Mouse (Mus musculus): ENCODE measurements around the gene Tmem239.

DNA sequence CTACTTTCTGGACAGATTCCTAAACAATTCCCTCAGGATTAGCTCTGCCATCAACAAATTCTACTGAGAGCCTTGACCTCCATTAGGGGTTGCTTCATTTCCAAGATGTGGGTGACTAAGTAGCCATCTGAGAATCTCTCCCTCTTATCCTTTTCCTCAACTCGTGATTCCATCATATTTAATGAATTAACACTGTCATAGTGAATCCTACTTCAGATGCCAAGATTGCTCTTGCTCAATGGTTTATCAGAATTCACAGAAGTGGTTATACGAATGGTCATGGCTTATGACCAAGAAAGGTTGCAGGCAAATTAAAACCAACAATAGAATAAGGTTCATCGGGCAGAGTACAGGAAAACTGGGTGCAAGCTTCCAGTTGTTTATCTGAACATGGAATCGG, 4.4 kb upstream of the Tmem239 start:
- TF ChIP-seq CTCF (IDR thresholded peaks at IDR 0.05; ENCODE audit: low read depth) (no peak), EP300 (IDR thresholded peaks at IDR 0.05; ENCODE audit: low read depth) (no peak)

Data from liver, postnatal 0 days (tissue).